Mouse (Mus musculus): ENCODE results near the gene Ccnf. TPM values are rescaled to one million over a fixed set of nuclear protein-coding genes. Genes with fewer than 3 reads are reported as not detected.

Gene Ccnf
- polyA plus RNA-seq, 1 experiment, result not detected

DNA sequence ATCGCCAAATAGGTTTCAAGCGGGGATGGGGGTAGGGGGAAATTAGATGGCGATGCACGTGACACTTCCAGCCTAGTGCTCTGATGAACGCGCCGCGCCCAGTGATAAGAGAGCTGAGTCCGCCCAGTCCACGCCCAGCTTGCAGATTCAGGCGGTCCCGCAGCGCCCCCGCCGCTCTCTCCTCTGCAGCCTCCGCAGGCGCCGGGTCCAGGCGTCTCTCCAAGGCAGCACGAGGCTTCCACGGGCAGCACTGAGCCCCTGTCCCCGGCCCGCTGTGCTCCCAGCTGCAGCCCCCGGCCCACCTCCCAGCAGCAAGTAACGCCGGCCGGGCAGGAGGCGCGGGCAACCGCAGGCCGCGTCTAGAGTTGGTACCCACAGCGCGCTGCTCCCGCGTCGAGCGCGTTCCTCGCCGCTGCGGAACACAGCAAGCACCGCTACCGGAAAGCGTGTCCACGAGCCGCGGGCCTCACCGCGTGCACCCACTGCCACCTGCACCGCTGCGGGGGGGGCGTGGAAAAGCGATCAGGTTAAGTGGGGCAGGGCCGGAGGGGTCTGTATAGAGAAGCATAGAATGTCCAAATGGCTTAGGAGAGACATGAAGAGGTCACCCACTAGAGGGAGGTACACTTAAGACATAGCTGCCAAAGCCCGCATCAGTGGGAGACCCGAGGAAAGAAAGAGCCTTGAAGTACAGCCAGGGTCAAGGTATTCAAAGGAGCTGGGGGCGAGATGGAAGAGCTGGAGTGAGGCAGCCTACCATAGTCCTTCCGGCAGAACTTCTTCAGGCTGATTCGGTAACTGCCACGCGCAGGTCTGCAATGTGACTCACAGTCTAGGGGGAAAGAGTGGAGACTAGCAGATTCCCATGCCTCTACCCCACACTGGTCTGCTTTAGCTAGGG is 44.6 kb downstream of the Ccnf start:
- WGBS, result 5% methylated on average over 62 of the region's 62 CpGs
- Histone ChIP-seq H3K27ac (ENCODE audit: insufficient read depth, low read depth, low read length) (peak overlapping the region; percentile 65), H3K4me1 (ENCODE audit: control insufficient read depth, insufficient read depth, low read length) (peaks cover 61% of the 10 kb centered on the region), H3K4me3 (ENCODE audit: insufficient read depth, low read depth, low read length) (peak overlapping the region; percentile 72)
- no peak for TF ChIP-seq CTCF (IDR thresholded peaks at IDR 0.05; ENCODE audit: insufficient read depth, low read depth, low read length)
- TF ChIP-seq POLR2A (IDR thresholded peaks at IDR 0.05; ENCODE audit: insufficient read depth, low read depth, low read length), result peak; percentile 32; the same call in 1 of the 2 replicates

GRCm38 (mm10) chr17:24205908-24206361 is 45.3 kb downstream of the Ccnf start:
- Histone ChIP-seq H3K4me3 (ENCODE audit: insufficient read depth, low read depth, low read length) (peak overlapping the region; percentile 72), H3K4me1 (ENCODE audit: control insufficient read depth, insufficient read depth, low read length) (peaks cover 55% of the 10 kb centered on the region), H3K27ac (ENCODE audit: insufficient read depth, low read depth, low read length) (peak overlapping the region; percentile 54; the same call in 1 of the 2 replicates)
- WGBS, result 8% methylated on average over 15 of the region's 15 CpGs
- TF ChIP-seq POLR2A (IDR thresholded peaks at IDR 0.05; ENCODE audit: insufficient read depth, low read depth, low read length) (no peak), CTCF (IDR thresholded peaks at IDR 0.05; ENCODE audit: insufficient read depth, low read depth, low read length) (no peak)

GRCm38 (mm10) chr17:24205284-24205888 is 45.9 kb downstream of the Ccnf start, which contains the start of gene Tbc1d24:
Gene Tbc1d24, minus strand, starts transcription at chr17:24205562.
- WGBS, result under 1% methylated on average over 65 of the region's 65 CpGs
- peaks cover 52% of the 10 kb centered on the region for H3K4me1 ChIP-seq (ENCODE audit: control insufficient read depth, insufficient read depth, low read length)

GRCm38 (mm10) chr17:24204846-24205245 is 46.4 kb downstream of the Ccnf start:
- H3K4me1 ChIP-seq (ENCODE audit: control insufficient read depth, insufficient read depth, low read length), result peaks cover 55% of the 10 kb centered on the region
- no peak overlapping the region for H3K27ac ChIP-seq (ENCODE audit: insufficient read depth, low read depth, low read length)
- WGBS, result 4% methylated on average over 7 of the region's 7 CpGs
- H3K4me3 ChIP-seq (ENCODE audit: insufficient read depth, low read depth, low read length), result peak overlapping the region; percentile 72
- no peak for TF ChIP-seq CTCF (IDR thresholded peaks at IDR 0.05; ENCODE audit: insufficient read depth, low read depth, low read length)
- TF ChIP-seq POLR2A (IDR thresholded peaks at IDR 0.05; ENCODE audit: insufficient read depth, low read depth, low read length), result no peak

More at GRCm38 (mm10) chr17:24205284-24205888, 45.9 kb downstream of the Ccnf start, which contains the start of gene Tbc1d24:
- Histone ChIP-seq H3K27ac (ENCODE audit: insufficient read depth, low read depth, low read length) (peak within 1 kb of the TSS; percentile 65), H3K4me3 (ENCODE audit: insufficient read depth, low read depth, low read length) (peak within 1 kb of the TSS; percentile 72)
- TF ChIP-seq POLR2A (IDR thresholded peaks at IDR 0.05; ENCODE audit: insufficient read depth, low read depth, low read length), result peak; percentile 75
- TF ChIP-seq CTCF (IDR thresholded peaks at IDR 0.05; ENCODE audit: insufficient read depth, low read depth, low read length), result no peak

DNA sequence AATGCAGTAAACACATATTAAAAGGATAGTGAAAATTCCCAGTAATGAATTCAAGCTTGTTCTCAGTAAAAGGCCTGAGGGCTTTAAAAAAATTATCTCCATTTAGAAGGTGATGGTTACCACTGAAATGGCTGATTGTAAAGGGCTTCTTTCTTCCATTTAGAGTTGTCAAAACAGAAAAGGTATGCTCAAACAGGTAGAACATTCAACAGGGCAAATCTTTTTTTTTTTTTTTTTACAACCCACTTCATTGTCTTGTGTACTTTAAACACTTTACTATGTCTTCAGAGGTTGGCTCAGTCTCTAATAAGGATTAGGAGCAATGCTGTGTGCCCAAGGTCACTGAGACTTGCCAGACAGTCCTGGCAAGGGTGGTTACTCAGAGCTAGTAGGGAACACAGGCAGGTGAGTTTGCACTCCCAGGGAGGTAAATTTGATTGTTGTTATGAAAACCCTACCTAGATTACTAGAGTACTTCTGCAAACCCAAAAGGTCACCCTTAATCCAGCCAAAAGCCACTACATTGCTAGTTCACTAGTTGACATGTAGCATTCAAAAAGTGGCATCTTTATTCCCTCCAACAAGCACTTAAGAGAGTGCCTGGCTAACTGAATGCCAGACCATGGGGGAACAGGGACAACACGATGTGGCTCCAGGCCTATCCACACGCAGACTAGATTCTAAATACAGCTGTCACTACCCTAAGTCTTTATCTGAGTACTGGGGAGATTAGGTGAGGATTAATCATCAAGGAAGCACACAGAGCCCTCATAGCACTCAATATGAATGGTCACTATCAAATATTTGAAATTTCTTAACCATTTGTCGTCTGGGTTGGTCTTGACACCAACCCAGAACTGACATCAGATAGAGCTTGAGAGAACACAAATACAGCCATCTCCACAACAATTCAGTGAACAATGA is 47.4 kb downstream of the Ccnf start:
- 65% methylated on average over 3 of the region's 3 CpGs for WGBS

DNA sequence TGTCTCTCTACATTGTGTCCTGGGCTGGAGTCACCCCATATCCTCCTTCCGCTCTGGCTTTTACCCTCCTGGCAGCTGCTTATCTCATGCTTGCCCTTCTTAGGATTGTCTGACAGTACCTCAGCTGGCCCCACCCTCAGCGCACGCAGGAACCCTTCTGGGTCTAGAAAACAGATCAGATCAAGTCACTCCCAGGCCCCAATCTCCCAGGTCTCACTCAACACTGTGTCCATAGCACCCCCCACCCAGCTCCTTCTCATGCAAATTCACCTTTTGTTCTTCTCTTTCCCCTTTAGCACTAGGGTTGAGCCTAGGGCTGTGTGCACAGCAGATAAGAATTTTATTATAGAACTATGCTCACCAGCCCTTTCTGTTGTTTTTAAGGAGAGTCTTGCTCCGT is 48.2 kb downstream of the Ccnf start:
- no peak overlapping the region for H3K4me3 ChIP-seq (ENCODE audit: insufficient read depth, low read depth, low read length)
- TF ChIP-seq CTCF (IDR thresholded peaks at IDR 0.05; ENCODE audit: insufficient read depth, low read depth, low read length), result no peak
- TF ChIP-seq POLR2A (IDR thresholded peaks at IDR 0.05; ENCODE audit: insufficient read depth, low read depth, low read length), result no peak
- no peak overlapping the region for H3K27ac ChIP-seq (ENCODE audit: insufficient read depth, low read depth, low read length)
- 58% methylated on average over 4 of the region's 4 CpGs for WGBS
- peaks cover 49% of the 10 kb centered on the region for H3K4me1 ChIP-seq (ENCODE audit: control insufficient read depth, insufficient read depth, low read length)

More for the DNA sequence above, 47.4 kb downstream of the Ccnf start:
- Histone ChIP-seq H3K27ac (ENCODE audit: insufficient read depth, low read depth, low read length) (no peak overlapping the region), H3K4me1 (ENCODE audit: control insufficient read depth, insufficient read depth, low read length) (peaks cover 57% of the 10 kb centered on the region), H3K4me3 (ENCODE audit: insufficient read depth, low read depth, low read length) (no peak overlapping the region)
- TF ChIP-seq CTCF (IDR thresholded peaks at IDR 0.05; ENCODE audit: insufficient read depth, low read depth, low read length) (no peak), POLR2A (IDR thresholded peaks at IDR 0.05; ENCODE audit: insufficient read depth, low read depth, low read length) (no peak)

DNA sequence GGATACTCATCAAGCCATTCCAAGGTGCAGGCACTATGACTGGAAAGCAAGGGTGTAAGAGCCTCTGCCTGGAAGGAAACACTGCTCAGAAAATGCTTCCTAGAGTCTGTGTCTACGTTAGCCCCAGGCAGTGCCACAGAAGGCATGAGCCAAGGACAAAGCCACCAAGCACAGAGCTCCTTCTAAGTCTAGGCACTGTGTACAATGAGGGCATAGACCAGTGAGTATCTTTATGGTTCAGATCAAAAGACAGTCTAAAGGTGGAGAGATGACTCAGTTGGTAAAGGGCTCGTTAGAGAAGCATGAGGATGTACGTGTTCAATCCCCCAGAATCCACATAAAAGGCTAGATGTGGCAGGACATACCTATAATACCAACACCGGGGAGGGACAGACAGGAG is 50.2 kb downstream of the Ccnf start:
- WGBS, result 65% methylated on average over 4 of the region's 4 CpGs
- no peak overlapping the region for H3K4me3 ChIP-seq (ENCODE audit: insufficient read depth, low read depth, low read length)
- peaks cover 34% of the 10 kb centered on the region for H3K4me1 ChIP-seq (ENCODE audit: control insufficient read depth, insufficient read depth, low read length)
- no peak for TF ChIP-seq POLR2A (IDR thresholded peaks at IDR 0.05; ENCODE audit: insufficient read depth, low read depth, low read length)
- no peak for TF ChIP-seq CTCF (IDR thresholded peaks at IDR 0.05; ENCODE audit: insufficient read depth, low read depth, low read length)
- H3K27ac ChIP-seq (ENCODE audit: insufficient read depth, low read depth, low read length), result no peak overlapping the region

GRCm38 (mm10) chr17:24199741-24200140 is 51.5 kb downstream of the Ccnf start:
- Histone ChIP-seq H3K4me1 (ENCODE audit: control insufficient read depth, insufficient read depth, low read length) (peaks cover 26% of the 10 kb centered on the region), H3K27ac (ENCODE audit: insufficient read depth, low read depth, low read length) (no peak overlapping the region), H3K4me3 (ENCODE audit: insufficient read depth, low read depth, low read length) (no peak overlapping the region)
- WGBS, result 69% methylated on average over 4 of the region's 4 CpGs
- TF ChIP-seq POLR2A (IDR thresholded peaks at IDR 0.05; ENCODE audit: insufficient read depth, low read depth, low read length), result no peak
- TF ChIP-seq CTCF (IDR thresholded peaks at IDR 0.05; ENCODE audit: insufficient read depth, low read depth, low read length), result no peak
